Mouse (Mus musculus) embryonic fibroblast, embryonic 13.5 days (primary cell): ENCODE measurements around the gene Sgo2a. TPM values are rescaled to one million over a fixed set of nuclear protein-coding genes. Genes with fewer than 3 reads are reported as not detected.

Source experiments
- H3K27ac ChIP-seq: 2 replicates; pipeline ENCODE4 v1.5.1; 2012; ENCODE audit warnings: low read length, control low read depth, inconsistent platforms; ENCODE audit not compliant: insufficient read depth
- H3K4me1 ChIP-seq: 2 replicates; pipeline ENCODE4 v1.6.1; 2011; ENCODE audit warnings: low read length; ENCODE audit not compliant: control insufficient read depth, insufficient read depth
- H3K4me3 ChIP-seq: 2 replicates; pipeline ENCODE4 v1.5.1; 2011; ENCODE audit warnings: mild to moderate bottlenecking, control low read depth, low read length; ENCODE audit not compliant: insufficient read depth
- CTCF ChIP-seq: IDR thresholded peaks from 2 replicates; pipeline ENCODE4 v1.5.1; 2011; ENCODE audit warnings: mild to moderate bottlenecking, control low read depth, low read length, moderate library complexity, borderline replicate concordance; ENCODE audit not compliant: insufficient read depth
- POLR2A ChIP-seq: IDR thresholded peaks from 2 replicates; pipeline ENCODE4 v1.6.1; 2011; ENCODE audit warnings: low read depth, mild to moderate bottlenecking, control low read depth, low read length, moderate library complexity
- polyA plus RNA-seq: library from polyadenylated mRNA; stranded (reverse); fragments of >200 nt; gene quantifications from 2 replicates; pipeline ENCODE4 v1.2.4, GENCODE M21; 2011; ENCODE audit warnings: low read depth; ENCODE audit not compliant: missing spikeins, insufficient read length

Sgo2a gene
- polyA plus RNA-seq, 1 experiment, result 20.7 TPM

GRCm38 (mm10) chr1:58062131-58062530 lies 66.4 kb downstream of the Sgo2a start:
- TF ChIP-seq POLR2A (no peak), CTCF (no peak)
- no peaks in the 10 kb centered on the region for H3K4me1 ChIP-seq
- no peak overlapping the region for H3K4me3 ChIP-seq
- no peak overlapping the region for H3K27ac ChIP-seq

- H3K4me3 ChIP-seq, result no peak overlapping the region
- H3K27ac ChIP-seq, result no peak overlapping the region
- no peaks in the 10 kb centered on the region for H3K4me1 ChIP-seq
- TF ChIP-seq POLR2A, result no peak
- TF ChIP-seq CTCF, result no peak
These were observed 69.4 kb downstream of the Sgo2a start for GRCm38 (mm10) chr1:58065151-58065550.

- Histone ChIP-seq H3K27ac (no peak overlapping the region), H3K4me1 (no peaks in the 10 kb centered on the region), H3K4me3 (no peak overlapping the region)
- TF ChIP-seq POLR2A (no peak), CTCF (no peak)
These were observed 69.8 kb downstream of the Sgo2a start for GRCm38 (mm10) chr1:58065606-58066005.

- TF ChIP-seq POLR2A (no peak), CTCF (no peak)
- H3K4me1 ChIP-seq, result peaks cover 4% of the 10 kb centered on the region; the same call in 1 of the 2 replicates
- H3K27ac ChIP-seq, result no peak overlapping the region
- no peak overlapping the region for H3K4me3 ChIP-seq
These were observed 73.4 kb downstream of the Sgo2a start for GRCm38 (mm10) chr1:58069181-58069580.

- Histone ChIP-seq H3K4me1 (peaks cover 4% of the 10 kb centered on the region; the same call in 1 of the 2 replicates), H3K4me3 (no peak overlapping the region), H3K27ac (no peak overlapping the region)
- no peak for TF ChIP-seq CTCF
These were observed 74.3 kb downstream of the Sgo2a start for GRCm38 (mm10) chr1:58070091-58070490.

GRCm38 (mm10) chr1:58071006-58071405 lies 75.2 kb downstream of the Sgo2a start:
- H3K4me3 ChIP-seq, result no peak overlapping the region
- H3K27ac ChIP-seq, result no peak overlapping the region
- TF ChIP-seq CTCF (no peak), POLR2A (no peak)
- peaks cover 4% of the 10 kb centered on the region; the same call in 1 of the 2 replicates for H3K4me1 ChIP-seq

- peaks cover 4% of the 10 kb centered on the region; the same call in 1 of the 2 replicates for H3K4me1 ChIP-seq
These were observed 75.7 kb downstream of the Sgo2a start for GRCm38 (mm10) chr1:58071509-58071908.

GRCm38 (mm10) chr1:58072416-58072815 lies 76.6 kb downstream of the Sgo2a start:
- peaks cover 4% of the 10 kb centered on the region; the same call in 1 of the 2 replicates for H3K4me1 ChIP-seq
- H3K4me3 ChIP-seq, result no peak overlapping the region

More at GRCm38 (mm10) chr1:58071509-58071908, 75.7 kb downstream of the Sgo2a start:
- no peak overlapping the region for H3K27ac ChIP-seq
- TF ChIP-seq POLR2A (no peak), CTCF (no peak)
- no peak overlapping the region for H3K4me3 ChIP-seq

GRCm38 (mm10) chr1:58072991-58073730 lies 77.4 kb downstream of the Sgo2a start:
- no peak for TF ChIP-seq POLR2A
- no peak for TF ChIP-seq CTCF
- Histone ChIP-seq H3K27ac (no peak overlapping the region), H3K4me3 (no peak overlapping the region), H3K4me1 (peaks cover 4% of the 10 kb centered on the region; the same call in 1 of the 2 replicates)

More at GRCm38 (mm10) chr1:58072416-58072815, 76.6 kb downstream of the Sgo2a start:
- TF ChIP-seq POLR2A (no peak), CTCF (no peak)
- H3K27ac ChIP-seq, result no peak overlapping the region

GRCm38 (mm10) chr1:58074266-58074665 lies 78.5 kb downstream of the Sgo2a start:
- TF ChIP-seq CTCF (no peak), POLR2A (no peak)
- H3K27ac ChIP-seq, result no peak overlapping the region
- H3K4me1 ChIP-seq, result peaks cover 4% of the 10 kb centered on the region; the same call in 1 of the 2 replicates
- H3K4me3 ChIP-seq, result no peak overlapping the region

Other genes starting within 250 kb of the Sgo2a start
- gene Spats2l, start 221.8 kb upstream of the Sgo2a start, polyA plus RNA-seq, result 24.4 and 50.3 TPM in 2 replicates
- 18.7 and 19.2 TPM in 2 replicates for gene Kctd18, start 23.0 kb downstream of the Sgo2a start, polyA plus RNA-seq
- 4.1 and 5.2 TPM in 2 replicates for gene Aox1, start 34.0 kb downstream of the Sgo2a start, polyA plus RNA-seq
- 0.14 and 0.15 TPM in 2 replicates for gene Aox3, start 117.2 kb downstream of the Sgo2a start, polyA plus RNA-seq
- not detected in 2 replicates for gene Aox4, start 214.4 kb downstream of the Sgo2a start, polyA plus RNA-seq